Mouse (Mus musculus) neural tube, embryonic 11.5 days (tissue): ENCODE measurements around the gene Churc1. TPM values are rescaled to one million over a fixed set of nuclear protein-coding genes. Genes with fewer than 3 reads are reported as not detected.
A peak's percentile ranks its signal among the peaks of the same experiment; 100 is the strongest.

Source experiments
- ATAC-seq: fragments of 200-750 bp; cut with Nextera tagmentation; 2 replicates; pipeline ENCODE4 v1.8.0; 2017; ENCODE audit warnings: moderate number of reproducible peaks, mild to moderate bottlenecking, moderate TSS enrichment, moderate library complexity; ENCODE audit not compliant: insufficient read depth, low FRiP score, low TSS enrichment
- DNase-seq: peaks from one replicate; pipeline ENCODE4 v3.0.0-alpha.2; 2015; ENCODE audit warnings: low spot score
- H3K27ac ChIP-seq: fragments of 300-500 bp; sonication (generic); 2 replicates; pipeline ENCODE4 v1.5.1; 2014; ENCODE audit warnings: low read depth, mild to moderate bottlenecking, low read length
- H3K27me3 ChIP-seq: fragments of 300-500 bp; sonication (generic); 2 replicates; pipeline ENCODE4 v1.6.1; 2014; ENCODE audit warnings: mild to moderate bottlenecking, low read length, mixed read lengths; ENCODE audit not compliant: control insufficient read depth, insufficient read depth
- H3K36me3 ChIP-seq: fragments of 300-500 bp; sonication (generic); 2 replicates; pipeline ENCODE4 v1.6.1; 2014; ENCODE audit warnings: mild to moderate bottlenecking, low read length, moderate library complexity, mixed read lengths; ENCODE audit not compliant: control insufficient read depth, insufficient read depth
- H3K4me1 ChIP-seq: fragments of 300-500 bp; sonication (generic); 2 replicates; pipeline ENCODE4 v1.6.1; 2014; ENCODE audit warnings: low read length, mixed read lengths; ENCODE audit not compliant: control insufficient read depth, insufficient read depth
- H3K4me2 ChIP-seq: fragments of 300-500 bp; sonication (generic); 2 replicates; pipeline ENCODE4 v1.6.1; 2014; ENCODE audit warnings: low read depth, mild to moderate bottlenecking, moderate library complexity
- H3K4me3 ChIP-seq: fragments of 300-500 bp; sonication (generic); 2 replicates; pipeline ENCODE4 v1.5.1; 2014; ENCODE audit warnings: low read depth, low read length
- H3K9ac ChIP-seq: fragments of 300-500 bp; sonication (generic); 2 replicates; pipeline ENCODE4 v1.6.1; 2014; ENCODE audit warnings: mild to moderate bottlenecking, low read length
- H3K9me3 ChIP-seq: fragments of 300-500 bp; sonication (generic); 2 replicates; pipeline ENCODE4 v1.6.1; 2016; ENCODE audit warnings: low read length; ENCODE audit not compliant: control insufficient read depth
- WGBS: fragments of 180-500 bp; shearing (Covaris S2); extraction: QIAGEN DNeasy Blood & Tissue Kit; methylation state at CpG from one replicate; pipeline ENCODE4 v1.1.7; 2014; 5-methylcytosine and 5-hydroxymethylcytosine counted together
- polyA plus RNA-seq: library from polyadenylated mRNA; unstranded; fragments of >200 nt; fragmentation: Nextera tagmentation; extraction: Ambion mirVana; gene quantifications from 2 replicates; pipeline ENCODE4 v1.2.1, GENCODE M21; 2014

Gene Churc1
- 104 and 105 TPM in 2 replicates for polyA plus RNA-seq

DNA sequence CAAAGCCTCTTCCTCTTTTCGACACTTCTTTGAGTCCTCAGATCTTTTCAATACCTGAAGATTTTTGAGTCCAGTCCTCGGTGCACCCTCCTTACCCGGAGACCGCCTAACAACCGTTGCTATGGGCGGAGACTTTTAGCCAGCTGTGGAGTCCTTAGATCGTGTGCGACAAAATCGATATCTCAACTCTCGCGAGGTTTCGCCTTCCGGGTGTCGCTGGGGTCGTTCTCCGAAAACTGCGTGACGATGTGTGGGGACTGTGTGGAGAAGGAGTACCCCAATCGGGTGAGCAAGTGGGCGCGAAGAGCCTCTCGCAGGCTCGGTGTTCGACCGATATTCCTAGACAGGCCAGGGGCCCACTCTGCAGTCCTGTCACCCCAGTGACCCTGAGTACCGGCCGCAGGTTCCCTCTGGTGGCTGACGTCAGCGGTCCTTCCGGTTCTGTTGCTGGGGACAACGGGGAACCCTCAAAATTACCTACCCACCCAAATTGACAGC is at the start of gene Churc1, which contains the start of gene Fntb:
Churc1 (plus strand) TSS at position 185 of the 498 bp plus-strand sequence.
Fntb (plus strand) TSS at position 236 of the 498 bp plus-strand sequence.
- H3K36me3 ChIP-seq, result no peaks in the 10 kb centered on the region
- peak; percentile 92 for DNase-seq
- H3K4me3 ChIP-seq, result peak within 1 kb of the TSS; percentile 70
- 0% methylated on average over 31 of the region's 31 CpGs for WGBS
- peak within 1 kb of the TSS; percentile 62; the same call in 1 of the 2 replicates for H3K27ac ChIP-seq
- H3K4me1 ChIP-seq, result 0 out of 2 replicates have a peak, but pooled peaks cover 4% of the 10 kb centered on the region
- ATAC-seq, result peak; percentile 98
- H3K4me2 ChIP-seq, result peak within 1 kb of the TSS; percentile 59
- peak within 1 kb of the TSS; percentile 84 for H3K9ac ChIP-seq
- H3K27me3 ChIP-seq, result no peaks in the 10 kb centered on the region
- H3K9me3 ChIP-seq, result no peaks in the 10 kb centered on the region

DNA sequence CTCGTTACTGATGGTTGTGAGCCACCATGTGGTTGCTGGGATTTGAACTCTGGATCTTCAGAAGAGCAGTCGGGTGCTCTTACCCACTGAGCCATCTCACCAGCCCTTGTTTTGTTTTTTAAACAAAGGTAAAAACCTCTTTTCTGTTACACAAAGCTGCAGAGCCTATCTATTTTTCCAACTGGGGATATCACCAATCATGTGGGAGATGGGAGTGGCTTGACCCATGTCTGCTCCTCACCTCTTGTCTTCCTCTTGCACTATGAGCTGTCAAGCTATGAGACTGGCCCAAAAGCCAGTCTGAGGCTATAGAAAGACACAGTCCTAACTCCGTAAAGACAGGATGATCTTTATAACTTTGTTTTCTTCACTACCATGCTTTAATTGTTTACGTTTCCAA is 47.0 kb upstream of the Churc1 start:
- Histone ChIP-seq H3K9me3 (no peaks in the 10 kb centered on the region), H3K9ac (no peak overlapping the region), H3K27me3 (no peaks in the 10 kb centered on the region), H3K36me3 (no peaks in the 10 kb centered on the region), H3K4me2 (no peak overlapping the region), H3K27ac (no peak overlapping the region), H3K4me3 (no peak overlapping the region), H3K4me1 (no peaks in the 10 kb centered on the region)
- no peak for DNase-seq
- WGBS, result 86% methylated on average over 4 of the region's 4 CpGs
- no peak for ATAC-seq

DNA sequence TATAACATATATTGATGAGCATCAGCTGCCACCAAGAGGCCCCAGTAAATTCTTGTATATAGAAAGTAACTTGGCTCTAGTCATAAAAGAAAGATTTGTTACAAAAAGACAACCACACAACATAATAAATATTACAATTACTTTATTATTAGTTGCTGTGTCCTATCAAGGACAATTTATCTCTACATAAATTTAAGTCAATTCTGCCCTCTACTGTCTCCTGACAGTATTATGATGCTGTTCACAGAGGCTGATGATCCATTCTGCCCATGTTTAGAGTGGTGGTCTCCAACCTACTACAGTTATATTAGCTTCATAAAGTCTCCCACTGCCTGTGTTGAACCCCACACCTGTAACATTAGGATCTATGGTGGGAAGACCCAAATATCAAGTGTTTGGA is 44.8 kb upstream of the Churc1 start:
- no peak for ATAC-seq
- H3K9me3 ChIP-seq, result no peaks in the 10 kb centered on the region
- H3K36me3 ChIP-seq, result no peaks in the 10 kb centered on the region
- no peaks in the 10 kb centered on the region for H3K27me3 ChIP-seq
- no peak overlapping the region for H3K4me2 ChIP-seq
- H3K4me3 ChIP-seq, result no peak overlapping the region
- DNase-seq, result no peak
- H3K27ac ChIP-seq, result no peak overlapping the region
- H3K4me1 ChIP-seq, result no peaks in the 10 kb centered on the region
- no peak overlapping the region for H3K9ac ChIP-seq

DNA sequence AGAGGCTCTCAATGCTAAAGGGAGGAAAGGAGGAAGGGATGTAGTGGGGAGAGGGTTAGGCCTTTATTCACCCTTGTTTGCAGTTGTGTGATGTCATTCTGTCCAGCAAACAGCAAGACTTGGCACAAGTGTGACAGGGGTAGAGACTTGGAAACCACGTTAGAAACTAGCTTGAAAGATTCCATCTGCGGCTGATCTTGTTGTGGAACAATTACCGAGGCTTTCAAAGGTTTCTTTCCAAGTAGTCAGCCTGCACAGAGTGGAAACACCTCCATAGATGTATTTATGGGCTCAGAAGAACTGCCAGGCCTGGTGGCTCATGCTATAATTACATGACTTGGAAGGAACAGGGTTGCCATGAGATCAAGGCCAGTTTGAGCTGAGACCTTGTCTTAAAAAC is 43.3 kb upstream of the Churc1 start:
- Histone ChIP-seq H3K36me3 (no peaks in the 10 kb centered on the region), H3K9me3 (no peaks in the 10 kb centered on the region), H3K9ac (no peak overlapping the region), H3K27ac (no peak overlapping the region), H3K4me1 (no peaks in the 10 kb centered on the region), H3K27me3 (no peaks in the 10 kb centered on the region), H3K4me3 (no peak overlapping the region), H3K4me2 (no peak overlapping the region)
- DNase-seq, result no peak
- WGBS, result 89% methylated on average over 3 of the region's 3 CpGs
- no peak for ATAC-seq

DNA sequence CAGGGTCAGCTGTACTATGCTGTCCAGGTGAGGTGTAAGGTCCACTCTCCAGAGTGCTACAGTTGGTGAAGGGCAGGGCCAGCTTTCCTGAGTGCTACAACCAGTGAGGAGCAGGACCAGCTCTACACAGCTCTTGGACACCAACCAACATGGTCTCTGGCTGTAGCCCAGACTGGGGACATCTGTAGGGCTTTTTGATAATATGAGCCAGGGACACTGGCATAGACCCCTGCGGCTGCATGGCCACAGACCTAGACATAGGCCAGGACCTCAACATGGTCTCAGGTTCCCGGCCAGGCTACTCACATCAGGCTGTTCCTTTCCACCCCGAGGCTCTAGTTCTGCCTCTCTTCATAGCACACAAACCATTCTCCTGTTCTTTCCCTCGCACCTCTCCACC is 37.4 kb upstream of the Churc1 start:
- no peak overlapping the region for H3K9ac ChIP-seq
- no peaks in the 10 kb centered on the region for H3K9me3 ChIP-seq
- no peaks in the 10 kb centered on the region for H3K4me1 ChIP-seq
- ATAC-seq, result no peak
- WGBS, result 90% methylated on average over 4 of the region's 4 CpGs
- DNase-seq, result no peak
- H3K4me3 ChIP-seq, result no peak overlapping the region
- H3K4me2 ChIP-seq, result no peak overlapping the region
- H3K27me3 ChIP-seq, result no peaks in the 10 kb centered on the region
- no peaks in the 10 kb centered on the region for H3K36me3 ChIP-seq
- no peak overlapping the region for H3K27ac ChIP-seq

DNA sequence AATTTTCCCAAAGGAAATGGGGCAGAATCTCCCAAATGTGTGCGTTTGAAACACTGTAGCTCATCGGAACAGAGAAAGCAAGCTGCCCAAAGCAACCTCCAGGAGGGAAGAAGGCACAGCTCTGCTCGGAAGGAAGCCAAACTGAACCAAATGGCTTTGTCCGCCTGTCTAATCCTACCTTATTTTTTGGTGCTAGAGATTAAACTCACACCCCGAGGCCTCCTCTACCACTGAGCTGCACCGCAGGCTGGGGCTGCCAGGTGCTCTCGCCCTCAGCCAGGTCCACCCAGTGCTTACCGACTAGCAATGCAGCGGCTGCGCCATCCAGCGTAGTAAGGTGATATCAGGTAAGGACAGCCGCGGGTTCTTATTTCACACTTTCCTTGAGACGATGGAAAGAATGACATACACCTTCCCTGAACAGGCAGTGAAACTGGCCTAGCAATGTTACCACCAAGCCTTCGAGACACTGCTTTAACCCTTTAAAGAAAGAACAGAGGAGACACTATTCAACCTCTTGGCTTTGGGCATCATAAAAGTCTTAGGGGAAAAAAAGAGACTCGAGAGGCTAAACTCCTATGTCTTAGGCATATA is 14.4 kb upstream of the Churc1 start:
- no peak for DNase-seq
- Histone ChIP-seq H3K36me3 (no peaks in the 10 kb centered on the region), H3K27me3 (no peaks in the 10 kb centered on the region), H3K9ac (no peak overlapping the region), H3K9me3 (no peaks in the 10 kb centered on the region), H3K4me3 (no peak overlapping the region), H3K27ac (no peak overlapping the region), H3K4me1 (no peaks in the 10 kb centered on the region), H3K4me2 (no peak overlapping the region)
- 84% methylated on average over 16 of the region's 16 CpGs for WGBS
- ATAC-seq, result no peak

DNA sequence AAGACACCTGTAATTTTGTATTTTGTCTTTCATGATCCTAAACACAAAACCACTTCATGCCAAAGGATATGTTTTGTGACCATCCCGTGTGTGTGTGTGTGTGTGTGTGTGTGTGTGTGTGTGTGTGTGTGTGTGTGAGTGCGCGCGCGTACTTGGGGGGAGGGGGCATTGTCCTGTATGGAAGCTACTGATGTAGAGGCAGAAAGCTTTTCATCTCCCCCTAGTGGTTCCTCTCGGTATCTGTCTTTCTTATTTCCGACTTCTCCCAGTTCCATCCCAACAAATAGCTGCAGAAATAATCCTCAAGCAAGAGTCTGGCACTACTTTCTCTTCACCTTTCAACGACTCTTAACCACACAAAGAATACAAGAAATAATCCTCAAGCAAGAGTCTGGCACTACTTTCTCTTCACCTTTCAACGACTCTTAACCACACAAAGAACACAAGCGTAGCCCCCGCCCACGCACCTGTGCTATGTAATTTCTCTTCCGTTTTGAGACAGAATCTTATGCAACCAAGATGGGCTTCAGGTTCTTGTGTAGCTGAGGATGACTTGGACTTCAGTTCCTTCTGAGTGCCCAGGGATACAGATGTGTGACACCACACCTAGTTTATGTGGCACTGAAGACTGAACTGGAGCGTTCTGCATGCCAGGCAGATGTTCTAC is 12.6 kb upstream of the Churc1 start:
- DNase-seq (peak; percentile 34), ATAC-seq (no peak)
- no peaks in the 10 kb centered on the region for H3K4me1 ChIP-seq
- no peak overlapping the region for H3K27ac ChIP-seq
- no peaks in the 10 kb centered on the region for H3K36me3 ChIP-seq
- WGBS, result 54% methylated on average over 14 of the region's 14 CpGs
- no peaks in the 10 kb centered on the region for H3K27me3 ChIP-seq
- H3K9ac ChIP-seq, result no peak overlapping the region
- no peak overlapping the region for H3K4me2 ChIP-seq
- H3K9me3 ChIP-seq, result no peaks in the 10 kb centered on the region
- no peak overlapping the region for H3K4me3 ChIP-seq

DNA sequence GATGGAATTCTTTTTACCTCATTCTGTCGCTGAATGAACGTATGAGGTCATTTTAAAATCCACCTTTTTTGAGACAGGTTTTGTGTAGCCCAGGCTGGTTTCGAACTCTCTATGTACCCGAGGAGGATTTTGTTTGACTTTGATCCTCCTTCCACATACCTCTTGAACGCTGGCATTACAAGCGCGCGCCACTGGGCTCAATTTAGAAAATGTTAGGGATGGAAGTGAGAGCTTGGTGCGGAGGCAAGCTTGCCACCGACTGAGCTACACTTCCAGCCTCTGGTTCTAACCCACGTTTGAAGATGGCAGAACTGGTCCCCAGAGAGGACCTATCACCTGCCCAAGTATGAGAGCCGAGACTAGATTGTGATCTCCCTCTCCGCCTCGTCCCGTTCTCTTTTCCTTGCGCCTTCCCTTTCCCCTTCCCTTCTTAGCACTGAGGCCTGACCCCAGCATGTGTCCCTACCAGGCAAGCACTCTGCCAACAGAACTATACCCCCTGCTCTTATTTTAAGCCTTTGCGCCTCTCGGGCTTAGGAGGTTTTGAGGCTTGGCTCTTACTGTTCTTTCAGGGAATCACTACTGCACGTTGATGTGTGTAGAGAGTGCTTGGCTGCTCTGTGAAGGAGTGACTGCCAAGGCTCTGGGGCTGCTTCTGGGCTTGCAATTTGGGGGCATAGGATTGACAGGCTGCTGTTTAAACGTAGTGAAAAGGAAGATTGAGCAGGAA is 728 bp downstream of the Churc1 start:
- Histone ChIP-seq H3K36me3 (no peaks in the 10 kb centered on the region), H3K9ac (peak overlapping the region; percentile 84), H3K4me1 (0 out of 2 replicates have a peak, but pooled peaks cover 4% of the 10 kb centered on the region), H3K27me3 (no peaks in the 10 kb centered on the region), H3K4me3 (peak overlapping the region; percentile 70), H3K9me3 (no peaks in the 10 kb centered on the region), H3K27ac (no peak overlapping the region), H3K4me2 (peak overlapping the region; percentile 59)
- peak; percentile 18; the same call in 1 of the 2 replicates for ATAC-seq
- WGBS, result 34% methylated on average over 20 of the region's 20 CpGs
- DNase-seq, result peak; percentile 23
